In the genomic region with DNA sequence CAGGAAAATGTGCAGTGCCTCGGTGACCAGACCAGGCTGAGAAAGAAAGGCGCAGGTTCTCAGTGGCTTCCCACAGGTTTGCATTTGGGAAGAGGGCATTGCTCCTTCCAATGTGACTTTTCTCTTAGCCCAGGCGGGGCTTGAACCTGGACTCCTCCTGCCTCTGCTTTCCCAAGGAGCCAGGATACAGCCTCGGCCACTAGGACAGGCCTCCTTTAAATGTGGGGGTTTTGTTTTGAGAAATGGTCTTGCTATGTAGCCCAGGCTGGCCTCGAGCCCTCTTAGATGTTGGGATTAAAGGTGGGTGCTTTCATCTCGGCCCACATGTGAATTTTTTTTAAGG, we compare ENCODE assay signal across 8 mouse cellular contexts. TPM values are rescaled to one million over a fixed set of nuclear protein-coding genes. Genes with fewer than 3 reads are reported as not detected.
DNase-seq lines count a peak whose midpoint lies in the region; ATAC-seq and TF ChIP-seq lines count a peak whose summit lies in the region.

No protein-coding gene starts in this region.

- ATAC-seq in heart, embryonic 15.5 days (replicated peaks; ENCODE audit: insufficient number of reproducible peaks, insufficient read depth, low FRiP score, low read depth), result no peak
- no peak for ATAC-seq in G1E (ENCODE audit: extremely low read depth, insufficient number of reproducible peaks, low FRiP score, poor library complexity, severe bottlenecking)
- 0 out of 2 replicates have a peak, but pooled peaks have one; percentile 1 for ATAC-seq in granulocyte monocyte progenitor cell, adult 5-6 weeks (replicated peaks; ENCODE audit: poor library complexity, severe bottlenecking)
- ATAC-seq in megakaryocyte-erythroid progenitor cell, adult 5-6 weeks (replicated peaks; ENCODE audit: low FRiP score, low TSS enrichment, poor library complexity, severe bottlenecking), result 0 out of 2 replicates have a peak, but pooled peaks have one; percentile 0
- no peak; the same call in 1 of the 2 replicates for ATAC-seq in megakaryocyte progenitor cell, adult 5-6 weeks (replicated peaks; ENCODE audit: poor library complexity)

- no peaks in the 10 kb centered on the region for H3K27me3 ChIP-seq in heart, embryonic 15.5 days
- no peaks in the 10 kb centered on the region for H3K27me3 ChIP-seq in G1E (ENCODE audit: insufficient read depth, low read length)

- peak overlapping the region; percentile 81 for H3K4me2 ChIP-seq in heart, embryonic 15.5 days

- peak overlapping the region; percentile 95 for H3K27ac ChIP-seq in heart, embryonic 15.5 days

- intact Hi-C loops in heart, postnatal 25 days (cut with DNase I), result no loop called here

- H3K4me1 ChIP-seq in heart, embryonic 15.5 days (replicated peaks), result peaks cover 19% of the 10 kb centered on the region
- peaks cover 43% of the 10 kb centered on the region for H3K4me1 ChIP-seq in G1E (ENCODE audit: insufficient read depth, low read depth, low read length)

- no peak for DNase-seq in heart, postnatal 25 days (ENCODE audit: low spot score)
- no peak for DNase-seq in G1E (ENCODE audit: low spot score)
- no peak for DNase-seq in urinary bladder, postnatal 10 days (ENCODE audit: low spot score)
- DNase-seq in urinary bladder, postnatal 14 days (ENCODE audit: low spot score), result no peak

- no peaks in the 10 kb centered on the region for H3K9me3 ChIP-seq in heart, embryonic 15.5 days (replicated peaks)
- no peaks in the 10 kb centered on the region for H3K9me3 ChIP-seq in G1E (replicated peaks)

- no peak for TF ChIP-seq CTCF in G1E (IDR thresholded peaks at IDR 0.05; ENCODE audit: low read depth, low read length)

- H3K9ac ChIP-seq in heart, embryonic 15.5 days, result peak overlapping the region; percentile 86

- peak overlapping the region; percentile 86 for H3K4me3 ChIP-seq in heart, embryonic 15.5 days
- peak overlapping the region; percentile 82 for H3K4me3 ChIP-seq in G1E (ENCODE audit: low read depth, low read length)

- WGBS in heart, embryonic 15.5 days, result 3% methylated on average over 6 of the region's 6 CpGs

- peaks cover 17% of the 10 kb centered on the region for H3K36me3 ChIP-seq in heart, embryonic 15.5 days
- H3K36me3 ChIP-seq in G1E (replicated peaks), result peaks cover 46% of the 10 kb centered on the region

RNA-seq across cellular contexts. Expression of gene Mob1a, which starts 0.5 kb away (rescaled TPM):
- polyA plus RNA-seq in heart, embryonic 15.5 days (2015; fragmentation: Nextera tagmentation; extraction: Ambion mirVana), result 28.1 and 38.4 TPM in 2 replicates
- 10 to 100 TPM; 24.9 to 25.0 TPM for total RNA-seq in heart, postnatal 25 days (2021)
- 111 and 119 TPM in 2 replicates for total RNA-seq in G1E (2014; fragmentation: Nextera tagmentation)
- total RNA-seq in G1E (2017), result 236 and 238 TPM in 2 replicates
- 142 and 156 TPM in 2 replicates for polyA plus RNA-seq in G1E (2012)
- total RNA-seq in granulocyte monocyte progenitor cell, adult 5-6 weeks (2014; fragmentation: Nextera tagmentation), result 75.2 and 76.6 TPM in 2 replicates
- 134 and 144 TPM in 2 replicates for total RNA-seq in granulocyte monocyte progenitor cell, adult 5-6 weeks (2017)
- total RNA-seq in megakaryocyte-erythroid progenitor cell, adult 5-6 weeks (2014; fragmentation: Nextera tagmentation), result 58.8 and 60.6 TPM in 2 replicates
- total RNA-seq in megakaryocyte-erythroid progenitor cell, adult 5-6 weeks (2017), result 117 and 119 TPM in 2 replicates
- total RNA-seq in megakaryocyte progenitor cell, adult 5-6 weeks (2015), result 83.8 and 90.1 TPM in 2 replicates
- total RNA-seq in megakaryocyte progenitor cell, adult 5-6 weeks (2017), result 129 and 133 TPM in 2 replicates

RNA-seq across cellular contexts. Expression of gene Mthfd2, which starts 0.7 kb away (rescaled TPM):
- 21.0 and 24.1 TPM in 2 replicates for polyA plus RNA-seq in heart, embryonic 15.5 days (2015; fragmentation: Nextera tagmentation; extraction: Ambion mirVana)
- total RNA-seq in heart, postnatal 25 days (2021), result 1 to 10 TPM; 2.4 to 2.6 TPM
- total RNA-seq in G1E (2014; fragmentation: Nextera tagmentation) (36.6 and 37.9 TPM in 2 replicates), G1E (2017) (26.2 and 31.5 TPM in 2 replicates)
- 35.8 and 39.8 TPM in 2 replicates for polyA plus RNA-seq in G1E (2012)
- total RNA-seq in granulocyte monocyte progenitor cell, adult 5-6 weeks (2014; fragmentation: Nextera tagmentation), result 20.8 and 48.1 TPM in 2 replicates
- 31.7 and 35.6 TPM in 2 replicates for total RNA-seq in granulocyte monocyte progenitor cell, adult 5-6 weeks (2017)
- 20.4 and 44.9 TPM in 2 replicates for total RNA-seq in megakaryocyte-erythroid progenitor cell, adult 5-6 weeks (2014; fragmentation: Nextera tagmentation)
- total RNA-seq in megakaryocyte-erythroid progenitor cell, adult 5-6 weeks (2017), result 26.9 and 30.5 TPM in 2 replicates
- 19.7 and 26.8 TPM in 2 replicates for total RNA-seq in megakaryocyte progenitor cell, adult 5-6 weeks (2015)
- 23.1 and 25.0 TPM in 2 replicates for total RNA-seq in megakaryocyte progenitor cell, adult 5-6 weeks (2017)

RNA-seq across cellular contexts. Expression of gene Bola3, which starts 22.6 kb away (rescaled TPM):
- polyA plus RNA-seq in heart, embryonic 15.5 days (2015; fragmentation: Nextera tagmentation; extraction: Ambion mirVana), result 220 and 294 TPM in 2 replicates
- 100 to 1,000 TPM; 371 to 393 TPM for total RNA-seq in heart, postnatal 25 days (2021)
- total RNA-seq in G1E (2014; fragmentation: Nextera tagmentation) (191 and 283 TPM in 2 replicates), G1E (2017) (109 and 131 TPM in 2 replicates)
- polyA plus RNA-seq in G1E (2012), result 60.2 and 60.6 TPM in 2 replicates
- total RNA-seq in granulocyte monocyte progenitor cell, adult 5-6 weeks (2014; fragmentation: Nextera tagmentation), result 76.1 and 91.2 TPM in 2 replicates
- 53.4 and 67.8 TPM in 2 replicates for total RNA-seq in granulocyte monocyte progenitor cell, adult 5-6 weeks (2017)
- total RNA-seq in megakaryocyte-erythroid progenitor cell, adult 5-6 weeks (2014; fragmentation: Nextera tagmentation), result 127 and 162 TPM in 2 replicates
- 90.1 and 125 TPM in 2 replicates for total RNA-seq in megakaryocyte-erythroid progenitor cell, adult 5-6 weeks (2017)
- 81.1 and 95.2 TPM in 2 replicates for total RNA-seq in megakaryocyte progenitor cell, adult 5-6 weeks (2015)
- 62.6 and 70.8 TPM in 2 replicates for total RNA-seq in megakaryocyte progenitor cell, adult 5-6 weeks (2017)

Comparison
In these comparisons a context has a peak if more than half of its experiments do, and no peak if none do; other contexts are left out.
1. ATAC-seq: peak in granulocyte monocyte progenitor cell, adult 5-6 weeks (single experiment) and megakaryocyte-erythroid progenitor cell, adult 5-6 weeks (single experiment); none in heart, embryonic 15.5 days (single experiment), G1E (single experiment) and megakaryocyte progenitor cell, adult 5-6 weeks (single experiment).
2. RNA of gene Mthfd2, which starts 0.7 kb away (total RNA-seq): 20.8 to 48.1 TPM in granulocyte monocyte progenitor cell, adult 5-6 weeks, 20.4 to 44.9 TPM in megakaryocyte-erythroid progenitor cell, adult 5-6 weeks, 26.2 to 37.9 TPM in G1E and 19.7 to 26.8 TPM in megakaryocyte progenitor cell, adult 5-6 weeks; 2.4 to 2.6 TPM in heart, postnatal 25 days; every median in the first group is over 4 times any median in the second.